Mouse (Mus musculus): ENCODE measurements around the gene Abcb1b.

DNA sequence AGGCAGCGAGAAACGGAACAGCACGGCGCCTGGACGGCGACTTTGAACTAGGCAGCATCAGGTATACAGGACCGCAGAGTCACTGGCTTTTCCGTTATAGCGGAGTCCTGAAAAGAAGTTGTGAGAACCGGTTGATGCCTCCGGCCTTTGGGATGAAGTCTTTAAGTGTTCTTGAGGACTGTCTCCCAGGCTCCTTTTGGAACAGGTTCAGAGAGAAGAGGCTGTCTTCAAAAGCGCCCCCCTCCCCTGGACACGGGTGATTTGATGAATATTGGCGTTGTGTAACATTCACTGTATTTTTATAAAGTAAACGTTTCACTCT, 96.1 kb downstream of the Abcb1b start:
- no peak for TF ChIP-seq CTCF (IDR thresholded peaks at IDR 0.05; ENCODE audit: borderline replicate concordance, extremely low read depth, insufficient read depth, insufficient read length)
- no peak for TF ChIP-seq POLR2A (IDR thresholded peaks at IDR 0.05; ENCODE audit: borderline replicate concordance, extremely low read depth, insufficient read depth, insufficient read length, poor library complexity, severe bottlenecking)

Measured in brain, embryonic 14.5 days (tissue).